Mouse (Mus musculus) heart, embryonic 12.5 days (tissue): ENCODE results near the gene Adra1d. TPM values are rescaled to one million over a fixed set of nuclear protein-coding genes. Genes with fewer than 3 reads are reported as not detected.

Experiments used
- ATAC-seq: fragments of 200-750 bp; cut with Nextera tagmentation; 2 replicates; pipeline ENCODE4 v1.8.0; 2017; ENCODE audit warnings: moderate TSS enrichment, moderate library complexity; ENCODE audit not compliant: insufficient number of reproducible peaks, low FRiP score
- H3K27ac ChIP-seq: fragments of 300-500 bp; sonication (generic); 2 replicates; pipeline ENCODE4 v1.5.1; 2016; ENCODE audit warnings: mild to moderate bottlenecking, moderate library complexity; ENCODE audit not compliant: poor library complexity, severe bottlenecking
- H3K27me3 ChIP-seq: fragments of 300-500 bp; sonication (generic); replicated peaks from 2 replicates; pipeline ENCODE4 v1.6.1; 2016; ENCODE audit warnings: mild to moderate bottlenecking, moderate library complexity
- H3K36me3 ChIP-seq: fragments of 300-500 bp; sonication (generic); 2 replicates; pipeline ENCODE4 v1.6.1; 2016; ENCODE audit warnings: mild to moderate bottlenecking, moderate library complexity
- H3K4me1 ChIP-seq: fragments of 300-500 bp; sonication (generic); replicated peaks from 2 replicates; pipeline ENCODE4 v1.6.1; 2016; ENCODE audit warnings: mild to moderate bottlenecking
- H3K4me2 ChIP-seq: fragments of 300-500 bp; sonication (generic); 2 replicates; pipeline ENCODE4 v1.6.1; 2016; ENCODE audit warnings: mild to moderate bottlenecking, moderate library complexity
- H3K4me3 ChIP-seq: fragments of 300-500 bp; sonication (generic); 2 replicates; pipeline ENCODE4 v1.5.1; 2016; ENCODE audit warnings: mild to moderate bottlenecking
- H3K9ac ChIP-seq: fragments of 300-500 bp; sonication (generic); 2 replicates; pipeline ENCODE4 v1.6.1; 2016; ENCODE audit warnings: mild to moderate bottlenecking, moderate library complexity
- H3K9me3 ChIP-seq: fragments of 300-500 bp; sonication (generic); replicated peaks from 2 replicates; pipeline ENCODE4 v1.6.1; 2016; ENCODE audit warnings: mild to moderate bottlenecking, moderate library complexity
- WGBS: fragments of 180-500 bp; shearing (Covaris S2); methylation state at CpG from one replicate; pipeline ENCODE4 v1.1.7; 2016; 5-methylcytosine and 5-hydroxymethylcytosine counted together
- polyA plus RNA-seq: library from polyadenylated mRNA; unstranded; fragments of >200 nt; fragmentation: Nextera tagmentation; extraction: Ambion mirVana; gene quantifications from 2 replicates; pipeline ENCODE4 v1.2.1, GENCODE M21; 2016

The Adra1d gene
- polyA plus RNA-seq, 1 experiment from 2014 or later, result 0.23 TPM

DNA sequence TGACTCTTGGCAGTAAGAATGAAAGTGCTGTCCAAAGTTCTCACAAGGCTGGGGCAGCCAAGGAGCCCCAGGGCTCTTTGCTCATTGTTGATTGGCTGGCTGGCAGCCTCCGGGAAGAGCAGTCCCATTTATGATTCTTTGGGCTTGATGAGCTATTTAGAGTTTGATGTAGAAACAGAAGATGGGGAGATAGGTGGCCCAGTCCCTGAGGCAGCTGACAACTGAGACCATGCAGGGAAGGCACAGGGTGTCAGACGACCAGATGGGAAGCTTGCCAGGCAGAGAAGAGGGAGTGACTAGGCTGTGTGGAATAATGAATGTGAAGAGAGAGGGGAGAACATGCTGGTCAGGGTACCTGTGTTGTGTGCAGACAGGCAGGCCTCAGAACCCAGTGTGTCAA, 48.6 kb downstream of the Adra1d start:
- Histone ChIP-seq H3K4me2 (0 out of 2 replicates have a peak overlapping the region, but pooled peaks have one; percentile 42), H3K4me1 (peaks cover 54% of the 10 kb centered on the region), H3K27ac (peak overlapping the region; percentile 83), H3K36me3 (peaks cover 4% of the 10 kb centered on the region; the same call in 1 of the 2 replicates), H3K9me3 (no peaks in the 10 kb centered on the region), H3K4me3 (no peak overlapping the region), H3K9ac (no peak overlapping the region), H3K27me3 (no peaks in the 10 kb centered on the region)
- ATAC-seq, result no peak
- 37% methylated on average over 2 of the region's 2 CpGs for WGBS

DNA sequence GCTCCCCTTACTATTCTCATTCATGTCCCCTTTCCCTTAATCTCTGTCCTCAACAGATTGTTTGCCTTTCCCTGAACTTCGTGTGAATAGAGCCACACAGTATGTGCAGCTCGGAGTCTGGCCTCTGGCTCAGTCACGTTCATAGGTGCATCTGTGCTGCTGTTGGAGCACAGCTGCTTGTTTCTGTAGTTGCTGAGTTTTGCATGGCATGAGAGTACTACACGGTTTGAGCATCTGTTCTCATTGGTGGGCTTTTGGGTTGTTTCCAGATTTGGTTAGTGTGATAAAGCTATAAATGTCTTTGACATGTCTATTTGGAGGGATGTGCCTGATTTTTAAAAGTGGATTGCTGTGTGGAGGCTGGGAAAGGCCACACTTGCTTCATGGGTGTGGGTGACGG, 51.6 kb downstream of the Adra1d start:
- Histone ChIP-seq H3K27ac (no peak overlapping the region), H3K36me3 (no peaks in the 10 kb centered on the region), H3K4me3 (no peak overlapping the region), H3K4me1 (peaks cover 62% of the 10 kb centered on the region), H3K9me3 (no peaks in the 10 kb centered on the region), H3K27me3 (no peaks in the 10 kb centered on the region), H3K9ac (0 out of 2 replicates have a peak overlapping the region, but pooled peaks have one; percentile 22), H3K4me2 (peak overlapping the region; percentile 69)
- 65% methylated on average over 5 of the region's 5 CpGs for WGBS
- ATAC-seq, result no peak

DNA sequence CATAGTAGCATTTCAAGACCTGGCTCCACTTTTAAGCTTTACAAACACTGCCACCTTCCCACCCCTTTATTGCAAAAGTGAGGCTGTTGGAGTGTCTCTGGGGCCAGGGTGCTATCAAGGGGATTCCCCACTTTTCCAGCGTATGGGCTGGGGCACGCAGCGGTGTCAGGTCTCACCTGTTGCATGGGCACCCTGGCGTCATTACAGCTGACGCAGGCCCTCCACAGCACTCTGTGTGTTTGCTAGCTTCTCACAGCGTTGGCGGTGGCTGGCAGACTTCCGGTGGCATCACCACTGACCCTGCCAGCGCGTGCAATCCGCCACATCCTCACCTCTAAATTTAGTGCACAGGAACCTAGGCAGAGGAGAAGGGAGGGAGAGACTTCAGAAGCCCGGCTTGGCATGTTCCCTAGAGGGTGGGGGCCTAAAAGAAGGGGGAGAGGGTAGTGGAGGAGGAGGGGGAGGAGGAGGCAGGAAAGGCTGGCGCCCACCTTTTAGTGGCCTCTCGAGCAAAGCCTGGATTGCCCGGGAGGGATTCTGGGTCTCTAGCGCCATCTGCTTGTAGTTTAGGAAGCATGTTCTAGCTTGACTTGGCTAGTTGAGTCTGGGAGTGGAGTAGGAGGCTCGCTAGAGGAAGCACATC, 52.3 kb downstream of the Adra1d start:
- Histone ChIP-seq H3K4me1 (peaks cover 55% of the 10 kb centered on the region), H3K27ac (peak overlapping the region; percentile 19; the same call in 1 of the 2 replicates), H3K4me3 (peak overlapping the region; percentile 31), H3K36me3 (no peaks in the 10 kb centered on the region), H3K9me3 (no peaks in the 10 kb centered on the region), H3K27me3 (no peaks in the 10 kb centered on the region), H3K4me2 (peak overlapping the region; percentile 69), H3K9ac (peak overlapping the region; percentile 41; the same call in 1 of the 2 replicates)
- 9% methylated on average over 17 of the region's 17 CpGs for WGBS
- ATAC-seq, result 0 out of 2 replicates have a peak, but pooled peaks have one; percentile 19

DNA sequence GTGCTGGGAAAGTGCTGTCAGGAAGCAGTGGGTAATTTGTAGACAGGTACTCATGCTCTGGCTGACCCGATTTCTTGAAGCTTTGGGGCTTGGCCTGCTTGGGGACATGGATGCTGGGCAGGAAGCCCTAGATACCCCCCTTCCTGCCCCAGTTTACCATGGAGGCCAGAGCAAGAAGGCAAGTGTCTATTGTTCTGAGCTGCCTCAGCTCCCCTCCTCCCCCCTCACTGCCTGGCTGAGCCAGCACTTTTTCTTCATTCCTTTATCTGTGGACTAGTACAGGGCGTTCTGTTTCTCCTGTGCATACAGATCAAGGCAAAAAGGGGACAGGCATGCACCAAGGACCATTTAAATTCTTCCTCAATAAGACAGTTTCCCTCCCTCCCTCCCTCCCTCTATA, 53.6 kb downstream of the Adra1d start:
- Histone ChIP-seq H3K36me3 (no peaks in the 10 kb centered on the region), H3K27me3 (no peaks in the 10 kb centered on the region), H3K9ac (no peak overlapping the region), H3K4me3 (no peak overlapping the region), H3K4me2 (no peak overlapping the region), H3K4me1 (peaks cover 43% of the 10 kb centered on the region), H3K9me3 (no peaks in the 10 kb centered on the region), H3K27ac (no peak overlapping the region)
- 35% methylated on average over 2 of the region's 2 CpGs for WGBS
- no peak for ATAC-seq

DNA sequence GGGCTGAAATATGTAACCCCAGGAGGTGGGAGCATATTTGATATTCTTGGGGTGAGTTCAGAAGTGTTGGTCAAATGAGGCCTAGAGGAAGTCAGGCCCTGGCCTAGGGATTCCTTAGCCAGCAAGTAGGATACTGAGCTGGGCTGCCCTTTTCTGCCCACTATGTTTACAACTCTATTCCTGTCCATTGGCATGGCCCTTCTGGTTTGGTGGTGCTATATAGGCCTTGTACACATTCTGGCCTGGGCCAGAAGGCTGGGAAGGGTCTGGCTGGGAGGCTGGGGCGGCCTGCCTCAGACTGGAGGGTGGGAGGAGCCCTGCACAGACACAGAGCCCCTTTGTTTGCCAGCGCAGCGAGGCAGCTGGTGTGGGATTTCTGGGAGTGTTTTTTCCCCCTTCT, 55.7 kb downstream of the Adra1d start:
- WGBS, result 33% methylated on average over 3 of the region's 3 CpGs
- Histone ChIP-seq H3K27ac (no peak overlapping the region; the same call in 1 of the 2 replicates), H3K9ac (no peak overlapping the region), H3K4me3 (no peak overlapping the region), H3K4me2 (no peak overlapping the region), H3K4me1 (peaks cover 56% of the 10 kb centered on the region), H3K27me3 (0 out of 2 replicates have a peak, but pooled peaks cover 5% of the 10 kb centered on the region), H3K9me3 (no peaks in the 10 kb centered on the region), H3K36me3 (no peaks in the 10 kb centered on the region)
- ATAC-seq, result no peak

DNA sequence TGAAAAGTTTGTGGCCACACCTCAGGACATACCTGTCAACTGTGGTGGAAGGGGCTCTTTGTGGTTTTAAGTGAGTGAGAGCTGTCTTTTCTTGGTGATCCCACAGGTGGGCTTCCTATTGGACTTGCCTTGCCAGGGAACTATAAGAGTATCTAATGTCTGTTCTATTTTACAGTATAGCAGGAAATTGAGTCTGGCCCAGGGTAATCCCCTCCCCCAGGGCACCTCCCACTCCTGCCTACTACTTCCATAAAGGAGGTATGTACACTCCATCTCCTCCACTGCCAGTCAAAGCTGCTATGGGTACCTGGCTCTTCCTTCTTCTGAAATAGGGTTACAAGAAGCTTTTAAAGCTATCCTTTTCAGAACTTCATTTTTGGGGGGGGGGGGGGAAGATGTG, 56.7 kb downstream of the Adra1d start:
- Histone ChIP-seq H3K27ac (no peak overlapping the region), H3K27me3 (0 out of 2 replicates have a peak, but pooled peaks cover 9% of the 10 kb centered on the region), H3K4me1 (peaks cover 53% of the 10 kb centered on the region), H3K9me3 (no peaks in the 10 kb centered on the region), H3K4me2 (no peak overlapping the region), H3K4me3 (no peak overlapping the region), H3K36me3 (no peaks in the 10 kb centered on the region), H3K9ac (no peak overlapping the region)
- ATAC-seq, result no peak

DNA sequence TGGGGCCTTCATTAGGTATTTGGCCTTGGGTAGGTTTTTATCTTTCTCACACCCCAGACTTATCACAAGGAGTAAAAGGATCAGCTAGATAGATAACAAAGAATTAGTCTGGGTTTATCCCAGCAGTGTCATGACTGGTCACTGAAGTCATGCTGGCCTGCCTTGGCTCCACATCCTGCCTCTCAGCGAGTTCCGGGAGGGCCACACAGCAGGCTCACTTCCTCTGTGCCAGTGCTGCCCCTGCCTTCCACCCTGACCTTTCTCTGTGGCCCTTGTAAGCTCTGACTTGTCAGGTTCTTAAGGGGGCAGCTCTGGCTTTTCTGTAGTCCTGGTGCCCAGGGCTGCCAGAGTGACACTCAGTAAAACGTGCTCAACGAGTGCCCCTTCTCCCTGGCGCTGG, 59.5 kb downstream of the Adra1d start:
- Histone ChIP-seq H3K27ac (no peak overlapping the region), H3K36me3 (no peaks in the 10 kb centered on the region), H3K4me3 (no peak overlapping the region), H3K27me3 (peaks cover 9% of the 10 kb centered on the region; the same call in 1 of the 2 replicates), H3K4me2 (no peak overlapping the region), H3K9ac (no peak overlapping the region), H3K9me3 (no peaks in the 10 kb centered on the region), H3K4me1 (peaks cover 38% of the 10 kb centered on the region)
- ATAC-seq, result no peak
- WGBS, result 57% methylated on average over 5 of the region's 5 CpGs

DNA sequence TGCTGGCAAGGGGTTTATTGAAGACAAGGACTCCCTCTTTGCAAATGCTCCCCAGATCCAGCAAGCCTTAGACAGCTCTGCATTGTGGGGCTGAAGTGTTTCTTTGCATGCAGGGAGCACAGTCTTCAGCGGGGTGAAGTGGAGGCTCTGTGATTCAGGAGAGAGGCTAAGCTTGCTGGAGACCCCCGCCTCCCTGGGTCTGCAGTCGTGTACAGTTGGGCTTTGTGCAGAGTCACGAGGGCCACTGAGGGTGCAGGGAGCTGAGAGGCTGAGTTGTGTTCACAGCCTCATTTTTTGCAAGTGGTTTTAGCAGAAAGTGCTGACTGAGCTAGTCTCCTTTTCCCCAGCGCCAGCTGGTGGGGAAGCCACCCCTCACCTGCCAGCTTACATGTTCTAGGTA, 60.2 kb downstream of the Adra1d start:
- H3K4me3 ChIP-seq, result no peak overlapping the region
- peaks cover 9% of the 10 kb centered on the region; the same call in 1 of the 2 replicates for H3K27me3 ChIP-seq
- H3K4me2 ChIP-seq, result no peak overlapping the region
- H3K9me3 ChIP-seq, result no peaks in the 10 kb centered on the region
- 0 out of 2 replicates have a peak overlapping the region, but pooled peaks have one; percentile 5 for H3K9ac ChIP-seq
- H3K27ac ChIP-seq, result no peak overlapping the region
- no peak for ATAC-seq
- WGBS, result 55% methylated on average over 5 of the region's 5 CpGs
- peaks cover 33% of the 10 kb centered on the region for H3K4me1 ChIP-seq
- no peaks in the 10 kb centered on the region for H3K36me3 ChIP-seq

DNA sequence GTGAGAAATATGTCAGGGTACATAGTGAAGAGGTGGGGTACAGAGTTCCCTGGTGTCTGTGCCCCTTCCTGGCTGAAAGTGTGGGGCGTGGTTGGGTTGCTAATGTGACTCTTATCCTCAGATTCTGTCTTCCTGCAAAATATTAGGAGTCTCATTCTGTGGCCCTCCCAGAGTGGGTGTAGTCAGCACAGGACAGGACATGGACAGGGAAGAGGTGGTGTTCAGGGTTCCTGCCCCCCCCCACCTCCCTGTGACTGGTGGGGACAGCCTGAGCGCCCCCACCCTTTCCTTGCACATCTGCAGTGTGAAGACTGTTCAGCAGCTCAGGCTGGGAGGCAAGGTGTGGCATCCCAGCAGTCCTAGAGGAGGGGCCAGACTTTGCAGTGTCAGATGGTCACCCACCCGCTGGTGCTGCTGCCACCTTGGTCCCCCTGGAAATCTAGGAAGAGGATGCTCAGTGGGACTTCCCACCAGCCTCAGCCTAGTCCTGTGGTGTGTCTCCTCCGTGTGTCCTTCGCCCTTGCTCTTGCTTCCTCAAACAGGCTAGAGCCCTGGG, 62.7 kb downstream of the Adra1d start:
- Histone ChIP-seq H3K27me3 (peaks cover 9% of the 10 kb centered on the region; the same call in 1 of the 2 replicates), H3K4me1 (peaks cover 34% of the 10 kb centered on the region)
- no peak for ATAC-seq

DNA sequence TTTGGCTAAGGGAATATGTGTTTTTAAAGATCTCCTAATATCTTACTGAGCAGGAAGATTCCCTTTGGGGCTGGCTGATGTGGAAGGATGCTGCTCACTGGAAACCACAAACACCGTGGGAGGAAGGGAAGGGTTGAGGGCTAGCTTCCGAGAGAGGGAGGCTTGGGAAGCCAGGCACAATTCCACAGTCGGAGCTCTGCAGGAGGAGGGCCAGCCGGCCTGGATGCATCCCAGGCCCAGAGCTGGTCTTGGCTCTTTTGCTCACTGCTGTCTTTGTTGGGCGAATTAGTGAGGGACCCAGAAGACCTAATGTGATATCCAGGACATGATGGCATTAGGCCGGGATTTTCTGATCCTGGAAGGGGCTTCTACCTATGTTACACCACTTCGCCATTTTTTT, 63.9 kb downstream of the Adra1d start:
- no peak for ATAC-seq
- no peak overlapping the region for H3K27ac ChIP-seq
- no peak overlapping the region for H3K4me2 ChIP-seq
- WGBS, result 57% methylated on average over 7 of the region's 7 CpGs
- H3K4me1 ChIP-seq, result peaks cover 38% of the 10 kb centered on the region
- H3K4me3 ChIP-seq, result no peak overlapping the region
- H3K27me3 ChIP-seq, result peaks cover 9% of the 10 kb centered on the region; the same call in 1 of the 2 replicates
- no peaks in the 10 kb centered on the region for H3K9me3 ChIP-seq
- H3K36me3 ChIP-seq, result no peaks in the 10 kb centered on the region
- no peak overlapping the region for H3K9ac ChIP-seq

More for the DNA sequence above, 62.7 kb downstream of the Adra1d start:
- Histone ChIP-seq H3K27ac (no peak overlapping the region), H3K36me3 (no peaks in the 10 kb centered on the region), H3K9me3 (no peaks in the 10 kb centered on the region), H3K4me3 (no peak overlapping the region), H3K9ac (no peak overlapping the region), H3K4me2 (no peak overlapping the region)
- 72% methylated on average over 5 of the region's 5 CpGs for WGBS

DNA sequence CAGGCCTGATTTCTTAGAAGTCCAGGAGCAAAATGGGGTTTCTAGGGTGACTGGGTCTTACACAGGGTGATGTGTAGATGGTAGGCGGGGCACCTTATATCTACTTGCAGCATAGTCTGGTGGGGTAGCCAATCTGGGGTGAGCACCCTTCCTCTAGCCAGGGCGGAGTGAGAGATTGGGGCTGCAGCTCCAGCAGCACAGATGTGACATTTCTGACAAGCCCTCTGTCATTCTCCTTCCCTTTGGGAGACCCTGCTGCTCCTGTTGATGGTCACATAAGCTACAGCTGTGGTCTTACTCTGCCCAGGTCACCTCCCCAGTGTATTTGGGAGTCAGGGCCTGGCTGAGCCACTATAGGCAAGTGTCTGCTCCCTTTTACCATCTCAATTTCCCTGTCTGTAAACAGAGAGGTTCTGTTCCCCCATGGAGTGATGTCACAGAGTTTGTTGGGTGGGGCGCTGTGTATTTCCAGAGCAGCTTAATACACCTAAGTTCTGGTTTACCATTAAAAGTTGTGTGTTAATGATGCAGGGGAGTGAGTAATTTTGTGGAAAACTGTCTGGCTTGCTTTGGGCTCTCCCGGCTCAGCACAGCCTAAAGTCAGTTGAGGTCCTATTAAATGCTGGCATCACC, 64.7 kb downstream of the Adra1d start:
- Histone ChIP-seq H3K27ac (no peak overlapping the region), H3K4me1 (peaks cover 37% of the 10 kb centered on the region), H3K9me3 (no peaks in the 10 kb centered on the region), H3K36me3 (no peaks in the 10 kb centered on the region), H3K4me2 (0 out of 2 replicates have a peak overlapping the region, but pooled peaks have one; percentile 2), H3K27me3 (peaks cover 9% of the 10 kb centered on the region; the same call in 1 of the 2 replicates), H3K9ac (no peak overlapping the region), H3K4me3 (no peak overlapping the region)
- WGBS, result 79% methylated on average over 4 of the region's 4 CpGs
- peak; percentile 86 for ATAC-seq
